Mouse (Mus musculus): ENCODE measurements around the gene Gramd1c. TPM values are rescaled to one million over a fixed set of nuclear protein-coding genes. Genes with fewer than 3 reads are reported as not detected.
A peak's percentile ranks its signal among the peaks of the same experiment; 100 is the strongest.

Gene Gramd1c
- polyA plus RNA-seq (2015; fragmentation: Nextera tagmentation; extraction: Ambion mirVana) = 4.7 and 6.7 TPM in 2 replicates

- no peaks in the 10 kb centered on the region for H3K4me1 ChIP-seq
- peak within 1 kb of the TSS; percentile 56; the same call in 1 of the 2 replicates for H3K27ac ChIP-seq (replicated peaks)
- peak within 1 kb of the TSS; percentile 75 for H3K4me2 ChIP-seq
- H3K4me3 ChIP-seq = peak within 1 kb of the TSS; percentile 72
- ATAC-seq (ENCODE audit: extremely low read depth, insufficient number of reproducible peaks, low FRiP score, low TSS enrichment) = peak; percentile 77; the same call in 1 of the 2 replicates
- H3K9me3 ChIP-seq = no peaks in the 10 kb centered on the region
- 6% methylated on average over 45 of the region's 45 CpGs for WGBS
- no peaks in the 10 kb centered on the region for H3K36me3 ChIP-seq
- H3K27me3 ChIP-seq (replicated peaks) = no peaks in the 10 kb centered on the region
- H3K9ac ChIP-seq = peak within 1 kb of the TSS; percentile 84
These were observed at the start of gene Gramd1c for GRCm38 (mm10) chr16:44063025-44063894. Gene Gramd1c, minus strand, starts transcription at chr16:44063345.

DNA sequence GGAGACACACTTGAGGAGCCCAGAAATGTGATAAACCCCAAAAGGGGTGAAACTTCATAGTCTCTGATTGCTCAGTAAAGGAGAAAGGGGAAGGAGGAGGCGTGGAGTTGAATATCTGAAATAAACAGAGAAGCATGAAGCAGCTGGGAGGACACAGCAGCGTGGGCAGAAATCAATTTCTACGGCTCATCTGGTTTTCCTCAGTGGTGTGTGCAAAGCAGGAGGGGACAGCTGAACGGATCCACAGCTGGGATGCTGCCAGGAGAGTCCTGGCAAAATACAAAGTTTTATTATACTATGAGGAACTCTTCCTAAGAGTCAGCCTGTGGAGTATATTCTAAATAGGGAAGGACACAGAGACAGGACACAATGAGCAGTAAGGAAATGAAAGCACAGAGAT, 45.9 kb upstream of the Gramd1c start:
- no peaks in the 10 kb centered on the region for H3K27me3 ChIP-seq (replicated peaks)
- no peak for ATAC-seq (ENCODE audit: extremely low read depth, insufficient number of reproducible peaks, low FRiP score, low TSS enrichment)
- no peaks in the 10 kb centered on the region for H3K9me3 ChIP-seq
- no peaks in the 10 kb centered on the region for H3K4me1 ChIP-seq
- no peak overlapping the region for H3K27ac ChIP-seq (replicated peaks)
- WGBS = 64% methylated on average over 4 of the region's 4 CpGs
- peaks cover 73% of the 10 kb centered on the region for H3K36me3 ChIP-seq
- H3K4me3 ChIP-seq = no peak overlapping the region
- no peak overlapping the region for H3K9ac ChIP-seq
- H3K4me2 ChIP-seq = no peak overlapping the region

DNA sequence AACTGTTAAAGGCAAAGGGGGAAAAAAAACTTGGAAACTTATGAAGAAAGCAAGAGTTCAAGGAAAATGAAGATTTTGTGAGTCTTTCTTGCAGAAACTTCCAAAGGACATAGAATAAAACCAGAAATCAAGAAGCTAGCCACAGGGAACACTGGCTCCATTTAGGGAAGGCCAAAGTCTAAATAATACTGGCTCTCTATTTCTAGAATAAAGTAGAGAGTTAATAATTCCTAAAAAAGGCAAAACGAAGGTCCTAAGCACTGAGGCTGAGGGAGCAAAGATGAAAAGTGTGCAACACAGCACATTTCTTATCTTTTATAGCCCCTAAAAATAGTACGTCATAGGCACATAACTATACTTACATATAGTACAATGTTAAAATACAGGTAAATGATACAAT, 42.1 kb upstream of the Gramd1c start:
- Histone ChIP-seq H3K9me3 (no peaks in the 10 kb centered on the region), H3K27me3 (replicated peaks) (no peaks in the 10 kb centered on the region), H3K9ac (no peak overlapping the region), H3K4me3 (no peak overlapping the region), H3K4me2 (no peak overlapping the region), H3K4me1 (no peaks in the 10 kb centered on the region), H3K27ac (replicated peaks) (no peak overlapping the region), H3K36me3 (peaks cover 83% of the 10 kb centered on the region)
- ATAC-seq (ENCODE audit: extremely low read depth, insufficient number of reproducible peaks, low FRiP score, low TSS enrichment) = no peak
- WGBS = 81% methylated on average over 2 of the region's 2 CpGs

GRCm38 (mm10) chr16:44103806-44104766, 40.9 kb upstream of the Gramd1c start:
- H3K9me3 ChIP-seq = no peaks in the 10 kb centered on the region
- H3K4me1 ChIP-seq = no peaks in the 10 kb centered on the region
- no peak for ATAC-seq (ENCODE audit: extremely low read depth, insufficient number of reproducible peaks, low FRiP score, low TSS enrichment)
- peaks cover 83% of the 10 kb centered on the region for H3K36me3 ChIP-seq
- WGBS = 87% methylated on average over 18 of the region's 18 CpGs
- H3K4me3 ChIP-seq = no peak overlapping the region
- H3K27ac ChIP-seq (replicated peaks) = no peak overlapping the region
- H3K27me3 ChIP-seq (replicated peaks) = no peaks in the 10 kb centered on the region
- no peak overlapping the region for H3K4me2 ChIP-seq
- no peak overlapping the region for H3K9ac ChIP-seq

DNA sequence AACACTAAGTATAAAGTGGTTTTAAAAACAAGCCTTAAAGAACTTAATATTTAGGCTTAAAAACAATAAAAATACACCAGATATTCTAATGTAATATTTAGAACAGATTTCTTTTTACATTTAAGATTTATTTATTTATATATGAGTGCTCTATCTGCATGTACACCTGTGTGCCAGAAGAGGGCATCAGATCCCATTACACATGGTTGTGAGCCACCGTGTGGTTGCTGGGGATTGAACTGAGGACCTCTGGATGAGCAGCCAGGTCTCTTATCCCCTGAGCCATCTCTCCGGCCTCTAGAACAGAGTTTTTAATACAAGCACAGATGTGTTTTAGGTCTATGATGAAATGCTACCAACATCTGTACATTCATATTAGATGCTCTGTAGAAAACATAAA, 39.8 kb upstream of the Gramd1c start:
- Histone ChIP-seq H3K9ac (no peak overlapping the region), H3K27ac (replicated peaks) (no peak overlapping the region), H3K4me2 (no peak overlapping the region), H3K27me3 (replicated peaks) (no peaks in the 10 kb centered on the region), H3K36me3 (peaks cover 83% of the 10 kb centered on the region), H3K4me1 (no peaks in the 10 kb centered on the region), H3K9me3 (no peaks in the 10 kb centered on the region), H3K4me3 (no peak overlapping the region)
- no peak for ATAC-seq (ENCODE audit: extremely low read depth, insufficient number of reproducible peaks, low FRiP score, low TSS enrichment)
- 83% methylated on average over 2 of the region's 2 CpGs for WGBS

DNA sequence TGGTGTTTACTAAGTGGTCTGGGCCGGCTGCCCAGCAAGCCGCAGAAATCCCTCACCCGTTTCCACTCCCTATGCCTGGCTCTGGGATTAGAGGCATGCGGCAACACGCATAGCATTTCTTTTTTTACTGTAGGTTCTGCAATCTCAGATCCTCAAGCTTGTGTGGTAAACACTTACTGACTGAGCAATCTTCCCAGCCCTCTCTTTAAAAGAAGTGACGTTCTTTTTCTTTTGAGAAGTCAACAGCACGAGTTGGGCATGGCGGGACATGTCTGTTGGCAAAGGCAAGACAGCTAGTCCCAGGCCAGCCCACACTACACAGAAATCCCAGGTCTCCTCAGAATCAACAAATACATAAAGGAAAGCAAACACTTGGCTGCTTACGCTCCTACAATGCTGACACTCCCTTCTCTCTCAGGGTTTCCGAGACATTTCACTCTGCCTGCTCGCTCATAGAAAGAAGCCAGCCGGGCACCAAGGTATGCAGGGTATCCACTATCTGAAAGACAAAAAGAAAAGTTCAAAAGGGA, 38.1 kb upstream of the Gramd1c start:
- whole genome bisulfite sequencing = 93% methylated on average over 12 of the region's 12 CpGs
- no peak overlapping the region for H3K4me3 ChIP-seq

GRCm38 (mm10) chr16:44099377-44099776, 36.2 kb upstream of the Gramd1c start:
- no peak for ATAC-seq (ENCODE audit: extremely low read depth, insufficient number of reproducible peaks, low FRiP score, low TSS enrichment)
- Histone ChIP-seq H3K27ac (replicated peaks) (no peak overlapping the region), H3K27me3 (replicated peaks) (no peaks in the 10 kb centered on the region), H3K9me3 (no peaks in the 10 kb centered on the region), H3K9ac (no peak overlapping the region), H3K4me1 (no peaks in the 10 kb centered on the region), H3K4me2 (no peak overlapping the region), H3K36me3 (peaks cover 87% of the 10 kb centered on the region), H3K4me3 (no peak overlapping the region)
- 93% methylated on average over 7 of the region's 7 CpGs for WGBS

More for the DNA sequence above, 38.1 kb upstream of the Gramd1c start:
- Histone ChIP-seq H3K36me3 (peaks cover 81% of the 10 kb centered on the region), H3K9me3 (no peaks in the 10 kb centered on the region), H3K9ac (no peak overlapping the region), H3K27me3 (replicated peaks) (no peaks in the 10 kb centered on the region), H3K27ac (replicated peaks) (no peak overlapping the region; the same call in 1 of the 2 replicates), H3K4me1 (no peaks in the 10 kb centered on the region), H3K4me2 (no peak overlapping the region)
- ATAC-seq (ENCODE audit: extremely low read depth, insufficient number of reproducible peaks, low FRiP score, low TSS enrichment) = no peak

DNA sequence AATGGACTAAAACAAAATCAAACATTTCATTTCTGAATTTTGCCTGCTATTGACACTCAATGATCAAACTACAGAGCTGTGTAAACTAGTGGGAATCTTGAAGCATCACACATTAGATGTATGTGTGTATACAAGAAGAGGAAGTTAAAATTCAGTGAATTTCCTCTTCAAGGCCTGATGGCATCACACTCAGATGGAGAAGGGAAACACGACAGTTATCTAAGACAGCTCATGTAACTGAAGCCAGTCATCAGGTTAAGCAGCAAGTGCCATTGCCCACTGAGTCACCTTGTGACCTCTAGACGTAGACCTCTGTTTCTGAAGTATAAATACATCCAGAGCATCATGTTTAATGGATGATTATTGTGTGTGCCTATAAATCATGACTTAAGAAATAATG, 24.5 kb upstream of the Gramd1c start:
- Histone ChIP-seq H3K9ac (no peak overlapping the region), H3K36me3 (peaks cover 92% of the 10 kb centered on the region), H3K27ac (replicated peaks) (no peak overlapping the region), H3K27me3 (replicated peaks) (no peaks in the 10 kb centered on the region), H3K4me1 (no peaks in the 10 kb centered on the region), H3K9me3 (no peaks in the 10 kb centered on the region), H3K4me2 (no peak overlapping the region), H3K4me3 (no peak overlapping the region)
- ATAC-seq (ENCODE audit: extremely low read depth, insufficient number of reproducible peaks, low FRiP score, low TSS enrichment) = no peak
- 55% methylated on average over 2 of the region's 2 CpGs for WGBS

DNA sequence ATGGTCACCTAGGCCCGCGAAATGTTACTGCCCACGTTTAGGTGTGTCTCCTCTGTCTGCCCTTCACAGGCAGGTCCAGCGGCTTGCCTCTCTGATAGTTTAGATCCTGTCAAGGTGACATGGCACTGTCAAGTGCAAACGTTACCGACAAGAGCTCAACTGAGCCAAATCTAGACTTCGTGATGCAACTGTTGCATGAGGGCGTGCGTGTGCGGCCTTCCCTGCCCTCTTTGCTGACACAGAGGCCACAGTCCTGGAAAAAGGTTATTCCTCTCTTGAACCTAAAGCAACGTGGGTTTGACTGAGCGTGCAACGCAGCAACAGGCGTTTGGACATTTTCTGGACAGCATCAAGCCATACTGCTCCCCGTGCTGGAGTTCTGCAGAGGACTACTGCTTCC, 1.8 kb downstream of the Gramd1c start:
- WGBS = 80% methylated on average over 15 of the region's 15 CpGs
- Histone ChIP-seq H3K9me3 (no peaks in the 10 kb centered on the region), H3K36me3 (no peaks in the 10 kb centered on the region), H3K9ac (no peak overlapping the region), H3K27ac (replicated peaks) (no peak overlapping the region), H3K4me1 (no peaks in the 10 kb centered on the region), H3K4me3 (no peak overlapping the region), H3K4me2 (no peak overlapping the region), H3K27me3 (replicated peaks) (no peaks in the 10 kb centered on the region)
- ATAC-seq (ENCODE audit: extremely low read depth, insufficient number of reproducible peaks, low FRiP score, low TSS enrichment) = no peak

- H3K4me2 ChIP-seq = no peak overlapping the region
- WGBS = 88% methylated on average over 18 of the region's 18 CpGs
- no peak overlapping the region for H3K27ac ChIP-seq (replicated peaks)
- no peaks in the 10 kb centered on the region for H3K36me3 ChIP-seq
- H3K4me3 ChIP-seq = no peak overlapping the region
- no peak for ATAC-seq (ENCODE audit: extremely low read depth, insufficient number of reproducible peaks, low FRiP score, low TSS enrichment)
- no peak overlapping the region for H3K9ac ChIP-seq
- H3K9me3 ChIP-seq = no peaks in the 10 kb centered on the region
- H3K4me1 ChIP-seq = no peaks in the 10 kb centered on the region
- no peaks in the 10 kb centered on the region for H3K27me3 ChIP-seq (replicated peaks)
These were observed 2.4 kb downstream of the Gramd1c start for GRCm38 (mm10) chr16:44060604-44061286.

DNA sequence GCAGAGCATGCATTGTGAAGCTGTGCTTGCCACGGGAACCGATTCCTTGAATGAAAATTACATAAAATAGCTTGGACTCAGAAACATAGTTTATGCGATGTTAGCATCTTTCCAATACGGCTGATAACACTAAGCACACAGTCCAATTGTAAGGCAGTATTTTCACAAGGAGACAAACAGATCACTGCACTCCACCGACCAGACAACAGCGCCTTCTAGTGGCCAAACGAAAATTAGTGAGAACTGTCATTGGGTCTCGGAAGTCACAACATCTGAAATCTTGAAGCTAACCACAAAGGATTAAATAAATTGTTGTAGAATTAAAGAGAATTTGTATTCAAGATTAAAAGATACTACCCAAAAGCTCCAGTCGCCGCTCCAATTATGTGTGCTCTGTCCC, 4.4 kb downstream of the Gramd1c start:
- Histone ChIP-seq H3K27ac (replicated peaks) (no peak overlapping the region), H3K27me3 (replicated peaks) (no peaks in the 10 kb centered on the region), H3K36me3 (no peaks in the 10 kb centered on the region), H3K9ac (no peak overlapping the region), H3K4me3 (no peak overlapping the region), H3K4me2 (no peak overlapping the region), H3K9me3 (no peaks in the 10 kb centered on the region), H3K4me1 (no peaks in the 10 kb centered on the region)
- ATAC-seq (ENCODE audit: extremely low read depth, insufficient number of reproducible peaks, low FRiP score, low TSS enrichment) = no peak
- WGBS = 17% methylated on average over 10 of the region's 10 CpGs

Data from heart, embryonic 13.5 days (tissue).